Mouse (Mus musculus): ENCODE results near the gene Dnah10.

- TF ChIP-seq CTCF (IDR thresholded peaks at IDR 0.05; ENCODE audit: control insufficient read depth, insufficient read depth, low read length) (no peak), POLR2A (IDR thresholded peaks at IDR 0.05; ENCODE audit: borderline replicate concordance, control insufficient read depth, low read depth, low read length) (no peak)
Measured at GRCm38 (mm10) chr5:124779926-124780325, 55.0 kb downstream of the Dnah10 start.
